Mouse (Mus musculus) ES-E14 (cell line): ENCODE data around the gene Hic2.

Experiments
- HCFC1 ChIP-seq: IDR thresholded peaks from 2 replicates; pipeline ENCODE4 v1.6.1; 2012; ENCODE audit warnings: low read length, inconsistent platforms, borderline replicate concordance; ENCODE audit not compliant: insufficient read depth
- ZC3H11A ChIP-seq: IDR thresholded peaks from 2 replicates; pipeline ENCODE4 v1.6.1; 2012; ENCODE audit warnings: low read depth, mild to moderate bottlenecking, inconsistent platforms, low read length, borderline replicate concordance

DNA sequence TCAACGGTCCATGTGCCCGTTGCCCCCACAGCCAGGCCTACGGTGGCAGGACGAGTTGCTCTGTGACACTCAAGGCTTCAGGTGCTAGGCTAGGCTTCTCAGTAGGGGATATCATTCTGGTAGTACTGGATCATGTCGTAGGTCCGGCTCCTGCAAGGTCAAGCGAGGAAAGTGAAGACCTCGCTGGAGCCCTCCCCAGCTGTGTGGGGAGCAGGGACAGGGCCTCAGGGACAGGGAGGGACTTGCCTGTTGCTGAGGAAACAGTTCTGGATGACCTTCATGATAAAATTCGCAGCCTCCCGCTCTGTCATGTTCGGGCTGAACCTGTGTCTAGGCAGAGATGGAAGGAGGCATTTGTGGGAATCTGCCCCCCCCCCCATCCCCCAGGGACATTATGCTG, 47.1 kb downstream of the Hic2 start:
- TF ChIP-seq HCFC1 (no peak), ZC3H11A (no peak)
